Mouse (Mus musculus): ENCODE data around the gene Tmem235.

Tmem235 gene

DNA sequence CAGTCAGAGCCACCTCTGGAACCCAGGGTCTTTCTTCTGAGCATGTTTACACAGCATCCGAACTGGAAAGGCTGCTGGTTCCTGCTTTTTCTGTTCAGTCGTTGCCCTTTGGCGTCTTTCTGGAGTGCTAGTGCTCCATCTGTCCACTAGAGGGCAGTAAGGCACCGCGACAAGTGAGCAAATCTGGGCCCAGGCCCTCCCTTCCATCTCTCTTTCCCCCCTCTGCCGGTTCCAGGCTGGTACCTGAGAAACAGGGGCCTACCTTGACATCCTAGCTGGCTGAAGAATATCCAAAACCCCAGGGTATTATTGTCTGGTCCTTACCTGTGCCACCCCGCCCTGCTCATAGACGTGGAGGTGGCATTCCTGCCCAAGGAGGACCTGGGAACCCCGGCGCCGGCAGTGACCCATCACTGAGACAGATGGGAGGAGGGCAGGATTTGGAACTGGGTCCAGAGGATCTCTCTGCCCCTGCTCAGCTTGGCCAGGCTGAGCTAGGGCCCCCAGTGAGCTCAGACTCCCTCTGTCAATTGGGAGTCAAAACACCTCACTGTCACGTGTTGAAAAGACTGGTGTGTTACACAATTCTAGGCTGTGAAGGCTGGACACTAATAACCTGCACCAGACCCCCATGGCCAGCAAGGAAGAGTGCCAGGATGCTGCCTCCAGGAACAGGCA, 10.3 kb downstream of the Tmem235 start:
- peak; percentile 70 for DNase-seq

DNA sequence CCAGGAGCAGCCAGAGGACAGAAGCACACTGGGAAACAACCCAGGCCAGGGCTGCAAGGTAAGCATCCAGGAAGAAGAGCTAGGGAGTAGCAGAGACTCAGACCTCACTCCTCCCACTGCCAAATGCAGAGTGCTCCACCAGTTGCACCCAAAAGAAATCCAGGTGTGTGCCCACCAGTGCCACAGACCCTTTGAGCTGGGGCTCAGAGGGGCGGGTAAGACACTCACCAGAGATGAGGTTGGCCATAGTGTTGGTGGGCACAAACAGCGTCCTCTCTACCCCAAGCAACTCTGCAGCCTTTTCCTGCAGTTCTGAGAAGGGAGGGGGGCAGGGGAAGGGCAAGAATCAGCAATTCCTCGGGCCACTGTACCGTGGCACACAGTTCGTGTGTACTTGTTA, 10.8 kb downstream of the Tmem235 start:
- no peak for DNase-seq

DNA sequence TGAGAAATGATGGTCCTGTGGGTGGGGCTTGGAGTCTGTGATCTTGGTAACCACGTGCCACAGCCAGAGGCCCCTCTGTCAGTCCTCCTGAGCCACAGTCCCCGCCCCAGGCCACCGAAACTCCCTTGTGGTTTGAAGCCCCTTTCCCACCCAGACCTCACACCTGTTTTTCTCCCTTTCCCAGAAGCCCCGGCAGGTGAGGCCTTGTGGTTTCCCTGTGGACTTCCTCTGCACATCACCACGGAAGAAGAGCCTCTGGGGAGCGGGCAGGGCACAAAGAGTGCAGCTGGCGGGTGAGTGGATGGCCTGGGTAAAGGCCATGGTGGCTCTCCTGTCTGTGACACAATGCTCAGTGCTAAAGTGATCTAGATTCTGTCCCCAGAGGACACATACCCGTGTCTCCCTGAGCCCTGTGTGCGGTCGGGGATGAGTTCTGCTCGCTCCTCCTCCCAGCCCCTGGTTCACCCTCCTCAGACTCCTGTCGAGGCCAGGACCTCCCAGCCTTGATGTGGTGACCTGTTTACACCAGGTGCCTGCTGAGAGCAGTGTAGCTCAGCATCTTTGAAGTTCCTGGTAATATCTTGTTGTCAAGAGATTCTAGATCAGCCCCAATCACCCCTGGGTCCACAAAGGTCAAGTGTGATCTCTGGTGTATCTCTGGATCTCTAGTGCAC, 11.5 kb downstream of the Tmem235 start:
- DNase-seq = no peak

DNA sequence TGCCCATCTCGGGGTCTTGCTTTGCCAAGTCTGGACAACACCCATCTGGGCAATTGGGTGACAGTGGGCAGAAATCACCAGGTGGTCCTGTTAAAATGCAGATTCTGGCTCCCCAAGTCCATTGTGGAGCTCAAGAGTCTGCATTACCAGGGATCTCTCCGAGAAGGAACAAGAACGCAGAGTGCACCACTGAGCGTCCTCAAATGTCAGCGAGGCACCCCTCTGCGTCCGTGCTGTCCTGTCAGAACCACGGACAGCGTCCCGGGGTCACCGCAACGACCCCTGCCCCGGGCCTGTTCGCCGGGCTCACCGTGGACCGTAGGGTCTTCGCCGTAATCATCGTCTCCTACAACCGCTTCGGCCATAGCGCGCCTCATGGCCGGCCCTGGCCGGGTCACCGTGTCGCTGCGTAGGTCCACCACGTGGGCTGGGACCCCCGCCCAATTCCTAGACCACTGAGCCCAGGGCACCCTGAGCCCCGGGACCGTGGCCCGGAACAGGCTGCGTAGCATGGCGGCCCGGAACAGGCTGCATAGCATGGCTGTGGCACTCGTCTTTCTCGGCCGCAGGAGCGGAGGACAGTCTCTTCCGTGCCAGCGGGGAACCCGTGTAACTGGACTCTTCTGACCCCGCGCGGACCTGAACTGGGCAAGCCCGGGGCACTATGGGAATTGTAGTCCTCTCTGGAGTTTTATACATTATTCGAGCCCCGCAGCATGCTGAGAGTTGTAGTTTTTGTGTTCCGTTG, 12.5 kb downstream of the Tmem235 start, which contains the start of gene Tha1:
TSS of gene Tha1 (minus strand) at position 621 of the 748 bp plus-strand sequence.
- DNase-seq = peak; percentile 75

DNA sequence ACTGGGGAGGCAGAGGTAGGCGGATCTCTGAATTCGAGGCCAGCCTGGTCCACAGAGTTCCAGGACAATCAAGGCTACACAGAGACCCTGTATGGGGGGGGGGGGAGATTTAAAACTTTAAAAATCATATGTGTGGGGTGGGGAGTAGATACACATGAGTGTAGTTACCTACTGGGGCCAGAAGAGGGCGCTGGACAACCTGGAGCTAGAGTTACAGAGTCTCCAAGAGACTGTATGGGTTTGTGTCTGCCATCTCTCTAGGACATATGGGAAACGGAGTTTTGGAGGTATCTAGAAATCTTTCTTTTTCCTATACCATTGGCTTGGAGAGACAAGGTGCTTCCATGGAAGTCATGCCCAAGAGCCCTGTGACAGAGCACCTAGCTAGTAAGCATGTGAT, 13.9 kb downstream of the Tmem235 start:
- no peak for DNase-seq

DNA sequence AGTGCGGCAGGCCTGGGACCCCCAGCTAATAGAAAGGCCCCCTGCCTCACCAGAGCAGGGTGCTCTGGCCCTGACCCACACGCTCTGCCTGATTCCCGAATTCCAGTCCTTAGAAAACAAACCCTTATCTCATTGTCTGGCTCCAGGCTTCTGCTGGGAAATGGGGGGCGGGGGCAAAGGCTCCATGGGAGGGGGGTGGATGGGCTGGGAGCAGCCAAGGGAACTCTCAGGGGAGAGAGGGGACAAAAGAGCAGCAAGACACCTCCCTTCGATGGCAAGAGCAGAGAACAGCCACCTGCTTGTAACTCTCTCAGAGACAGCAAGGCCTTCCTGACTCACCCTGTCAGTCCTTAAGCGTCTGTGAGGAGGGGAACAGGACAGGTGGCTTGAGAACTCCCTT, 15.1 kb downstream of the Tmem235 start:
- no peak for DNase-seq

DNA sequence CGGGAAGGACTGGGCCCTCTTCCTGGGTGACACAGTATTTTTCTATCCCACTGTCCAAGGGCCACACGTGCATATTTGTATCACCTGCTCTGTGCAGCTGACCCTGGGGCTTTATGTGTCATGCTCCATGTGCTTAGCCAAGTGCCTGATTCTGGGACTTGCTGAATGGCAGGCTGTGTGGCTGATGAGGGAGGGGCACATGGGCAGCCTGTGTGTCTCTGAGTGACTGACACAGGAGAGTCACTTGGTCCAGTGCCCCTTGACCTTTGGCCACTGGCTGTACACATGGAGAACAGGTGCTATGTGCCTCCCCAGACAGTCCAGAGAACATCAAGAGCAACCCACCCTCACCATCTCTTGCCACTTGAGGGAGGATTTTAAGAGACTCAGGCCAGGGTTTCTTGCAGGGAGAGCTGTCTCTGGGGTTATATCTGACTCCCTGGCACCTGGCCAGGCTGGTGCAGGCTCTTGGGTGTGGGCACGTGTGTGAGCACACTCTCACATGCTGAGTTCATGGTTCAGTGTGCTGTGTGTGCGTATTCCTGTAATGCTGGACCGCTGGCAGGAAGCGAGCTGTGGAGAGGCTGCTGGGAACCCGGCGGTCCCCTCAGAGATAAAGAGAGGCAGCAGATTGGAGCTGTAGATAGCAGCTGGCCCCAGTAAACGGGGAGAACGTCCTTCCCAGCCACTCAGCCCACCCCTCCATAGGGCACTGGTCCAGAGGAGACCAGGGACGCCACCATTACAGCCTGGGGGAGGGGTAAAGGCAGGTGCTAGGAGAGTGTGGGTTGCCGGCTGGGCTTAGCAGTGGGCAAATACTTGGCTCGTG, 17.6 kb downstream of the Tmem235 start:
- DNase-seq = peak; percentile 43

DNA sequence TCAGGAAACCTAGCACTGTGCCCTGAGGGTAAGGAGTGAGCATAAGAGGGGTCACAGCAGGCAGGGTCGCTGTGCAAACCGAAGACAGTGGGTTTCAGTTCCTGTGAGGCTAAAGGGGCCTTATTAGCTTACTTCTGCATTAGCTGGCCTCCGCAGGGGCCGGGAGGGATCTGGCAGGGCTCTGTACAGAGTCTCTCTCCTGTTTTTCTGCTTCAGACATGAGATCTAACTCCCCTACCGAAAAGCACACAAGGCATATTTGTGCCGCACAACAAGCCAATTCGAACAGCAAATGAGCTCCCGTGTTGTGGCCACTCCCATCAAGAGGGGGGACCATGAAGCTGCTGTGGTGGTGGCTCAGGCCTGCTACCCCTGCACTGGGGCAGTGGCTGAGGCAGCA, 18.3 kb downstream of the Tmem235 start:
- no peak for DNase-seq

DNA sequence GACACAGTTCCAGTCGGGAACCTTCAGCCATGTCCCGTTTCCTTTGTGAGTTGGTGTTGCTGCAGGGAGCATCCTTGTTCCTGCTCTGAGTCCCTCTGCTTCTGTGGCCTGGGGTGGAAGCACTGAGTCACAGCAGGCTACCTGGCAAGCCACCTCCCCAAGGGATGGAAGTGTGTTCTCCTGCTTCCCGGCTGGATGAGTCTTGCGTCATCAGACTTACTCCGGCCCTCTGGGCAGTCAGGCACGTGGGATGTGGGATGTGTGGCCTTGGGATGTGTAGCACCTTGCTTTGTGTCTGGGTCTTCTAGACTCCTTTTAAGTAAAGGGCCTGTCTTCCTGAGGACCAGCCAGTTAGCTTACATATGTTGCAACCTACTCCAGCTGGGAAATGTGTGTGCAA, 19.1 kb downstream of the Tmem235 start:
- DNase-seq = no peak

DNA sequence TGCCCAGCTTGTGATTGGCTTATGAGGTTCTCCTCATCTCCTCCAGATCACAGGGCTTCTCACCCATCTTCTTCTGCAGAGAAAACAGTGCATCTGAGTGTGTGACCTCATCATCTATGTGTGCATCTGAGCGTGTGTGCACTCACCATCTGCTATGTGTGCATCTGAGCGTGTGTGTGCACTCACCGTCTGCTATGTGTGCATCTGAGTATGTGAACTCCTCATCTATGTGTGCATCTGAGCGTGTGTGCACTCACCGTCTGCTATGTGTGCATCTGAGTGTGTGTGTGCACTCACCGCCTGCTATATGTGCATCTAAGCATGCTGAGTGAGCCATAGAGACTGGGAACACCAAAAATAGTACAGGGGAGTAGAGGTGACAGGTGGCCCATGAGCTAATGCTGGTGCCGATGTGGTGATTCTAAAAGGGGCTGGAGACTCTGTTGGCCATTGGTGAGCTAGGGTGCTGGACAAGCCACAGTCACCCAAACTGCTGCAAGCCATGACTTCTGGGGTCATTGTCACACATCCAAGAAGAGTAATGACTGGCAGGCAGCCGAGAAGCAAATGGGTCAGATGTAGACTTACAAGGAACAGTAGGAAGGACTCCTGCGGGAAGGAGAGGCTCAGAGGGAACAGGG, 19.9 kb downstream of the Tmem235 start:
- DNase-seq = no peak

DNA sequence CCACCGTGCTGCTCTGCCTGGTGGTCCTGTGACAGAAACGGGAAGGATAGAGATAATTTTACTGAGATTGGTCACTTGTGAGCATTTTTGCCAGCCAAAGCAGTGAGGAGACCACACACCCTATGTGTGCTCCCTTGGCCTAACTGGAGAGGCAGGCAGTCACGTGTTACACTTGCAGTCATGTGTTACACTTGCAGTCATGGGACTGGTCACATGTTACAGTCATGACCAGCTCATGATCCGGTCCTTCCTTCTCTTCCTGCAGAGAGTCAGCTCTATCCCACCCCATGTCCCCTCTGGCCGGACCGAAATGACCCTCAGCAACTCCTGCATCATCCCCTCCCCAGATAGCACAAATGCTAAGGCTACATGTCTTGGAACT, 20.4 kb downstream of the Tmem235 start:
- no peak for DNase-seq

DNA sequence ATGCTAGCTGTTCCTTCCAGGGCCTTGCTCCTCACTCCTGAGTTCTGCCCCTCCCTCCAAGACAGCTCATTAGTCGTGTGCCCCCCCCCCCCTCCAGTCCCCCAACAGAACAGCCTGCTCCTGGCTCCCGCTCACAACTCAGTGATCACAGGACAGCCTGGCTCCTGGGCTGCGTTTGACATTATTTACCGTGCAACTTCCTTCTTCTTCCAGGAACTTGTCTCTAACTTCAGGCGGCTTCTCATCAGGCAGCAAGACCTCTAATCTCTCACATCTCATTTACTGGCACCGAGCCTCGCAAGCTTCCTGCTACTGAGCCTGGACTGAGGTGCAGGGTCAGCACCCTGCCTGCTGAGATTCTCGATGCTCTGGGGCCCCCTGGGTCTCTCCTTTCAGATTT, 21.2 kb downstream of the Tmem235 start:
- no peak for DNase-seq

DNA sequence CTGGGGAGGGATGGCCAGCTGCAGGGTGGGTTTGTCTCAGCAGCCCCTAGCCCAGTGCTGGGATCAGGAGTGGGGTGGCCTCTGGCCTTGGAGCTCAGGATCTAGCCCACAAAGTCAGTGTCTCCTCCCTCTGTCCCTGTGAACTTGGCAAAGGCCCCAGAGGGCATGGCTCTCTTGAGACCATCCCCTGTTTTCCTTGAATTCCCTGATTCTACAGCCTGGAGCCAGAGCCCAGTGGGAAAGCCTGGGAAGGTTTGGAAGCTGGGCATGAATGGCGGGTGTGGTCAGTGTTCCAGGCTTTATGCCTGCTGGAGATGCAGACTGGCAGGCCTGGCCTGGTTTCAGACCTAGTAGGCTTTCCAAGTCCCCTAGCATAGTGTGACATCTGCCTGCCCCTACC, 21.7 kb downstream of the Tmem235 start:
- DNase-seq = no peak

DNA sequence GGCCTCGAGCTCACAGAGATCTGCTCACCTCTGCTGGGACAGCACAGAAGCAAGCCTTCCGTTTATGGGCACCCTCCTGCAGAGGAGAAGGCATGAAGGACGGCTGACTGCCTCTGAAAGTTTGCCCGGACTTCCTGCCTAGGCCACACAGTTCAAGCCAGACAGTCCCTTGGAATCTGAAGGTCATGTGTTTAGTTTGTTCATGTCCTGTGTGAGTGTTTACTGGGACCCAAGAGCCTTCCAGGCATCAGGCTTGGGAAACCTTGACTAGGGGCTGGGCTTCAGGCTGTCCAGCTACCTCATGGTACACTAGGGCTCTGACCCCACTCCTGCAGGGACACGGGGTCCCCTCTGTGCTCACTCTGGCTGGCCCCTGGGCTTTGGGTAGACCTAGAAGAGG, 25.4 kb downstream of the Tmem235 start:
- no peak for DNase-seq

DNA sequence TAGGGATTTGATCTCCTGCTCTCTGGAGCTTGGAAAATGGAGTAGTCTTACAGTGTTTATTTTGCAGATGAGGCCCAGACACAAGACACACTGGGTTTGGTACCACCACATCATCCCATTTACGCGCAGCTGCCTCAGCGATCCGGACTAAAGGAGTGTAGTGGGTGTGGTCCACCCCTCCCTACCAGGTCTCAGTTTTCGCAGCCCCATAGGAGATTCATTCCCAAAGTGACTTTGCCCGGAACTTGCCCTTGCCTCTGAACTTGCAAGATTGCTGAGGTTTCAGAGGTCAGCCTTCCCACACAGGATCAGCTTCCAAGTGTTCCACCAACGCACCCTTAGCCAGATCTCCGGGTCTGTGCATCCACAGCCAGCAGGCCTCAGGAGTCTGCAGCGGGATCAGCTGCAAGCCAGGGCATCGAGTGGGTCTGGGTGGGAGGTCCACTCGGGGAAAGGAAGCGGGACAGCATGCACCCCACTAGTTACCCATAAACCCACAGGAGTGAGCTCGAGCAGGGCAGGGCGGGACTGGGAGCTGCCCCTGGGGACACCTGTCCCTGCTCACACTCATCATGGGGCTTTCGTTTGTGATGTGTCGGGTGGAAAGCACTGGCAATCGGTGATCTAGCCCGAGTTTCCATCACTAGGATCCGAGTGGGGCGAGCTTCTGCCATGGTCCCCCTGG, 27.8 kb downstream of the Tmem235 start:
- no peak for DNase-seq

DNA sequence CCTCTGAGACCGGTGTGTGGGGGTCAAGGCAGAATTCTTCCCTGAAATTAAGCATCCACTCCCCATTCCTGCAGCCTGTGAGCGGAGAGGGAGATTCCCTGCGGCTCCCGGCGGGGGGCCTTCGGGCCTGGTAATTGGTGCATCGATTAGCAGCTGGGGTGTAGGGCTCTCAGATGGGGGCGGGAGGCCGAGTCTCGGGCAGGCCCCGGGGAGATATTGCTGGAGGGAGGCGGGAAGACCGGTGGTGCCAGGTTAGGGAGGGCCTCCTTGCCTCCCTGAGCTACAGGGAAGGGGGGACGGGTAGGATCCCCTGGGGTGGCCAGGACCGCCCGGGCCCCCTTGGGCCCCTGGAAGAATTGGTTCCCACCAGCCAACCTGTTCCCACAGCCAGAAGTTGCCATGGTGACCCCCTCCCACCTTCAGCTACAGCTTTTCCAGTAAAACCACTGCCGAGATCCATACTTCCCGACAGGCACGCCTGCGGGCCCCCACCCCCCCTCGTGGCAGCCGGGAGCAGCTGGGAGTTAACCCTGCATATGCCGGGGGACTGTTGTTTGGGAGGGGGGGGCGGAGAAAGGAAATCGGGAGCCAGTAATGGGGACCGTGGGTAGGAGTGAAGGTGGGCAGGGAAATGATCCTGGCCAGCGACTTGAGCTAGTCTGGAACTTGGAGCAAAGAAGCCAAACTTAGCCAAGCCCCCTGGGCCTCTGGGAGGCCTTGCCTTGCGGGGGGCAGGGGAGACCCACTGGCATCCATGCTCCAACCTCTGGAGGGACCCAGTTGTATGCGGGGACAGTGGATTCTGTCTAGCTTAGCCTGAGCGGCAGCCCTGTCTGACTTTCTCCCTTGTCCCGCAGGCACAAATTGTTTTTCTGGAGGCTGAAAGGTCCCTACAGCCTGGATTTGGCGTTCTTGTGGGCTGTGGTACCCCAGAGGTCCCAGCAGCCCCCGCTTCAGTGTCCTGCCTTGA, 28.6 kb downstream of the Tmem235 start:
- DNase-seq = peak; percentile 30

DNA sequence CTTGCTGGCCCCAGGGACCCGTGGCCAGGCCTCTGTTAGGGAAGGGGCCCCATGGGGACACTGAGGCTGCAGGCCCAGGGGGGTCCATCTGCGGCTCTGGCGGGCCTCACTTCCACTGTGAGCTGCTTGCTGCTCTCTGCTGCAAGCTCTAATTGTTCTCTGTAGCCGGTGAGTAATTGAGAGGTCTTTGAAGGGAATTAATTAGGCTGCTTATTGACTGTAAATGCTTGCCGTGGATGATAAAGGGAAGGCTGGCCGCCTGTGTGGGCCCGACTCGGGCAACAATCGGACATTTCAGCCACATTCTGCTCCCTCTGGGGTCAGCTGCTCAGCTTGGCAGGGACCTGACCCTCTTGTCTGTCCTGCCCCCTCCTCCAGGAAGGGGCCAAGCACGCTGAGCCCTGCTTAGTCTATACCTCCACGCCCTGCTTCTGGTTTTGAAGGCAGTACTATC, 29.4 kb downstream of the Tmem235 start:
- DNase-seq = no peak

DNA sequence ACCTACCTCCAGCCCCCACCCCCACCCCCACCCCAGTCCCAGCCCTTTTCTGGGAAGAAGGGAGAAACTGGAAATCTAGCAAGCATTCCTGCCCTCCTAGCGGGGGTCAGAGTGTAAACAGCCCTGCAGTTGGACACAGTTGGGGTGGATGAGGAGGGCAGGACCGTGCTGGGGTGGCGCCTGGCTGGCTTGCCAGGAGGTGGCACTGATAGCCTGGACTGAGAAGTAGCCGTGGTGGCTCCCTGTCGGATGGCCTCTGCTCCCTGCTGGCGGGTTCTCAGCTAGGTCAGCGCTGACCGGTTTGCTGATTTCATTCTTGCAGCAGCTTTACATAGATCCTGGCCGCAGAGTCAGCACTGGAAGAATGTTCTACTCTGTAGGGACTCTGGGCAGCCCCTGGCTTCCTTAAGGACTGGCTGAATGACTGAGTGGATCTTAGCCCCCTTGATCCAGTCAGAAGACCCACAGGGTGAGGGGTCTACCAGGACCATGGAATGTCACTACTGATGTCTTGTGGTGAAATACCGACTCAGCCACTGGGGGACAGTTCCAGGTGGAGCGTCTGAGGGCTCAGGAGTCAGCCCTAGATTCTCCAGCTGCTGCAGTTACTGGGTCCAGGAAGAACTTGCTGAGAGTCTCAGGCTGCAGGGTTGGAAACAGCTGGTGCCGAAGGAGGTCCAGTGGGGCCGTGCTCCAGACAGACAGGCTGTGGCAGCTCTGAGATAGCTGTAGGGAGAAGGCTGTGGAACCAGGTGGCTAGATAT, 30.1 kb downstream of the Tmem235 start:
- no peak for DNase-seq

DNA sequence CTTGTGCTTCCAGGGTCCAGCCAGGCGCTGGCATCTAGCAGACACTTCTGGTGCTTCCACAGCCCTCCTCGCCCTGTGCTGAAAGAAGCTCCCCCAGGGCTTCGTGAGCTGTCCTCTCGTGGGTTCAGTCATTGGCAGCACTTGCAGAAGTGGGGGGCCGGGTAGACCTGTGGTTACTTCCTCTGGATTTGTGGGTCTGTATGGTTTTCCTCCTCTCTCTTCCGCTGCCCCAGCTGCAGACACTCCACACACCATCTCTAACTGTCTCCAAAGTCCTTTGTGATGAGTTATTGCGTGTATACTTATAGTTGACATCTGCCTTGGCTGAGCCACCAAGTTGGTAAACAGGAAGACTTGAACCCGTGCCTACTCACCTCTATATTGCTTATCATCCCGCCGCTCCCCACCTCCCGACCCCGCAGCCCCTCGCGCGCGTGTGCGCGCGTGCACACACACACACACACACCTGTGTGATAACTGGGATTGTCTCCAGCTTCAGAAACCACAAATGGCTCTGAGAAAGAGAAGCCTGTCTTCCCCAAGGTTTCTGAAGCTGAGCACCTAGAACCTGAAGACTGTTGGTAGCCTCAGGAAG, 31.1 kb downstream of the Tmem235 start:
- DNase-seq = no peak

DNA sequence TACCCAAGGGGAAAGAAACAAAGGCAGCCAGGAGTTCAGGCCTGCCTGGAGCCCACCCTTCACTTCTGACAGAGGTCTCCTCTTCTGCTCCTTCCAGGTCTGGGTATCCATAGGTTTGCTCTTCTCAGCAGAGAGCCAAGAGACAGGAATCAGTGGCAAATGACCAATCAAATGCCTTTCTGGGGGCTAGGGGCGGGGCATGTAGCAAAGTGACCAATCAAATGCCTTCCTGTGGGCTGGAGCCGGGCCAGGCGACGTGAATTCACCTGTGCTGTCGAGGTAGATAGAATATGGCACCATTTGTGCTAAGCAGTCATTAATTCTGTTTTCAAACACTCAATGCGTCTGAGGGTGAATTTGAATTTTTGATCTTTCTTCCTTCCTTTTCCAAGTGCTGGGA, 31.6 kb downstream of the Tmem235 start:
- DNase-seq = no peak
